Mouse (Mus musculus) forebrain, postnatal 0 days (tissue): ENCODE data around the gene Sap18. TPM values are rescaled to one million over a fixed set of nuclear protein-coding genes. Genes with fewer than 3 reads are reported as not detected.
"Not testable (repeated sequence)": the region's sequence is repeated elsewhere in the genome, so short reads cannot be mapped to it uniquely, and the experiment has no call there.

Source experiments
- ATAC-seq: fragments of 200-750 bp; cut with Nextera tagmentation; 2 replicates; pipeline ENCODE4 v1.8.0; 2017; ENCODE audit warnings: mild to moderate bottlenecking, moderate library complexity
- DNase-seq: peaks from one replicate; pipeline ENCODE4 v3.0.0-alpha.2; 2015
- H3K27ac ChIP-seq: fragments of 300-500 bp; sonication (generic); 2 replicates; pipeline ENCODE4 v1.5.1; 2014; ENCODE audit warnings: low read depth, mild to moderate bottlenecking, antibody characterized with exemption, low read length, moderate library complexity, mixed read lengths
- H3K27me3 ChIP-seq: fragments of 300-500 bp; sonication (generic); 2 replicates; pipeline ENCODE4 v1.6.1; 2014; ENCODE audit warnings: mild to moderate bottlenecking, low read length, mixed read lengths; ENCODE audit not compliant: insufficient read depth
- H3K36me3 ChIP-seq: fragments of 300-500 bp; sonication (generic); 2 replicates; pipeline ENCODE4 v1.6.1; 2014; ENCODE audit warnings: mild to moderate bottlenecking, moderate library complexity; ENCODE audit not compliant: insufficient read depth
- H3K4me1 ChIP-seq: fragments of 300-500 bp; sonication (generic); 2 replicates; pipeline ENCODE4 v1.6.1; 2014; ENCODE audit warnings: antibody characterized with exemption; ENCODE audit not compliant: insufficient read depth
- H3K4me2 ChIP-seq: fragments of 300-500 bp; sonication (generic); 2 replicates; pipeline ENCODE4 v1.6.1; 2014; ENCODE audit warnings: low read depth, mild to moderate bottlenecking, moderate library complexity
- H3K4me3 ChIP-seq: fragments of 300-500 bp; sonication (generic); 2 replicates; pipeline ENCODE4 v1.5.1; 2014; ENCODE audit warnings: low read depth, low read length, mixed read lengths
- H3K9ac ChIP-seq: fragments of 300-500 bp; sonication (generic); 2 replicates; pipeline ENCODE4 v1.6.1; 2014; ENCODE audit warnings: mild to moderate bottlenecking
- H3K9me3 ChIP-seq: fragments of 300-500 bp; sonication (generic); 2 replicates; pipeline ENCODE4 v1.6.1; 2016; ENCODE audit warnings: low read length
- CTCF ChIP-seq: sonication (generic); IDR thresholded peaks from 2 replicates; pipeline ENCODE4 v1.5.1; 2016; ENCODE audit warnings: antibody characterized with exemption, control low read depth, low read depth
- WGBS: fragments of 180-500 bp; shearing (Covaris S2); extraction: QIAGEN DNeasy Blood & Tissue Kit; methylation state at CpG from one replicate; pipeline ENCODE4 v1.1.7; 2014; 5-methylcytosine and 5-hydroxymethylcytosine counted together
- microRNA-seq, 2 experiments: library from miRNA; unstranded; fragments of <30 nt; microRNA quantifications; one replicate each; pipeline ENCODE4; 2016
- polyA plus RNA-seq: library from polyadenylated mRNA; unstranded; fragments of >200 nt; fragmentation: Nextera tagmentation; extraction: Ambion mirVana; gene quantifications from 2 replicates; pipeline ENCODE4 v1.2.1, GENCODE M21; 2015
- total RNA-seq: library from RNA; depleted of rRNA; stranded (reverse); fragments of >200 nt; gene quantifications from 2 replicates; pipeline ENCODE4 v1.2.3, GENCODE M21; 2014; rRNA removed

Sap18 gene
- total and polyA plus RNA-seq, 2 experiments from 2014 or later = 15.6 to 31.6 TPM

DNA sequence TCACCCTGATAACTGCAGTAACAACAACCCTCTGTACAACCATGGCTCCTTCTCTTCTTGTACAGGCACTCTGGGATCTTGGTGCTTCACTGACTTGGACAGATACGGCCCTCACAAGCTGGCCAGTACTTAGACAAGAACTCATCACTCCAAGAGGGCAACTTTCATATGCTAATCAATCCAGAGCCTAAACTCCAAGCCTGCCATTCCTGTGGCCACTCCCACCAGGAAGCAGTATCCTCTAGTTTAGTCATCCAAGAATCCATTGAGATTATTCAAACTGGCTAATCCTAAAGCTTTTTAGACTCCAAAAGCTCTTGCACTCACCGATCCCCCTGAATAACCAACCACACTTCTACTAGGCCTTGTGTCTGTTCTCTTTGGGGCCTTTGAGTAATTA, 55.0 kb downstream of the Sap18 start:
- Histone ChIP-seq H3K9ac (no peak overlapping the region), H3K4me3 (no peak overlapping the region), H3K27ac (no peak overlapping the region), H3K36me3 (peaks cover 17% of the 10 kb centered on the region), H3K4me2 (no peak overlapping the region), H3K4me1 (no peaks in the 10 kb centered on the region), H3K9me3 (no peaks in the 10 kb centered on the region), H3K27me3 (no peaks in the 10 kb centered on the region)
- no peak for ATAC-seq
- 52% methylated on average over 2 of the region's 2 CpGs for WGBS
- TF ChIP-seq CTCF = no peak
- no peak for DNase-seq

DNA sequence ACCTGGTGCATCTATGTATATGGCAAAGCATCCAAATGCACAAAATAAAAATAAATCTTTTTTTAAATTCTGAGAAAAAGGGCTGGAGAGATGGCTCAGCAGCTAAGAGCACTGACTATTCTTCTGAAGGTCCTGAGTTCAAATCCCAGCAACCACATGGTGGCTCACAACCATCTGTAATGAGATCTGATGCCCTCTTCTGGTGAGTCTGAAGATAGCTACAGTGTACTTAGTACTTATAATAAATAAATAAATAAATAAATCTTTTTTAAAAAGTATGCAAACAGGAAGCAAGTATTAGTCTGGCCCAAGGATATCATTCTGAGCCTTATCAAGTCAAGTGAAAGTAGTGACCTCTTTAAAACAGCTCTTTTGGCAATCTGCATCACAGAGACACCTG, 58.1 kb downstream of the Sap18 start:
- peaks cover 15% of the 10 kb centered on the region for H3K36me3 ChIP-seq
- not testable (repeated sequence) for DNase-seq, ATAC-seq, H3K27me3 ChIP-seq, H3K9me3 ChIP-seq, H3K4me1 ChIP-seq, H3K9ac ChIP-seq, H3K4me3 ChIP-seq, H3K27ac ChIP-seq, H3K4me2 ChIP-seq

Small RNA genes lying within 50 kb of the gene (microRNA-seq; reads per million reads assigned to microRNA genes)
- 0.37 to 0.39 reads per million in 2 experiments for gene Mir3077

Other genes starting within 250 kb of the Sap18 start
- gene Eef1akmt1, start 226.6 kb upstream of the Sap18 start, total RNA-seq = 45.7 and 58.4 TPM in 2 replicates
- gene Eef1akmt1, start 226.6 kb upstream of the Sap18 start, polyA plus RNA-seq = 82.9 and 84.9 TPM in 2 replicates
- 18.9 and 21.2 TPM in 2 replicates for gene Xpo4, start 132.8 kb upstream of the Sap18 start, total RNA-seq
- gene Xpo4, start 132.8 kb upstream of the Sap18 start, polyA plus RNA-seq = 6.0 and 8.5 TPM in 2 replicates
- not detected in 2 replicates for gene Gm49361, start 52.1 kb upstream of the Sap18 start, total RNA-seq
- gene Gm49361, start 52.1 kb upstream of the Sap18 start, polyA plus RNA-seq = not detected in 2 replicates
- 7.8 and 259 TPM in 2 replicates for gene Lats2, start 39.8 kb upstream of the Sap18 start, total RNA-seq
- 3.9 and 5.0 TPM in 2 replicates for gene Lats2, start 39.8 kb upstream of the Sap18 start, polyA plus RNA-seq
- gene Ska3, start 28.0 kb downstream of the Sap18 start, total RNA-seq = 4.7 and 5.4 TPM in 2 replicates
- gene Ska3, start 28.0 kb downstream of the Sap18 start, polyA plus RNA-seq = 3.9 and 6.2 TPM in 2 replicates
- 53.1 and 57.1 TPM in 2 replicates for gene Mrpl57, start 28.1 kb downstream of the Sap18 start, total RNA-seq
- gene Mrpl57, start 28.1 kb downstream of the Sap18 start, polyA plus RNA-seq = 234 and 291 TPM in 2 replicates
- gene Zdhhc20, start 92.1 kb downstream of the Sap18 start, total RNA-seq = 26.7 and 35.0 TPM in 2 replicates
- 21.9 and 31.6 TPM in 2 replicates for gene Zdhhc20, start 92.1 kb downstream of the Sap18 start, polyA plus RNA-seq
- gene Micu2, start 201.1 kb downstream of the Sap18 start, total RNA-seq = 65.1 and 67.9 TPM in 2 replicates
- 66.8 and 72.1 TPM in 2 replicates for gene Micu2, start 201.1 kb downstream of the Sap18 start, polyA plus RNA-seq